Mouse (Mus musculus): Measurements from ENCODE around the gene Gabbr2.

The Gabbr2 gene

GRCm38 (mm10) chr4:46988824-46989223, 2.8 kb downstream of the Gabbr2 start:
- no peak for DNase-seq (ENCODE audit: low spot score)

- no peak for DNase-seq (ENCODE audit: low spot score)
These were observed 3.4 kb downstream of the Gabbr2 start for GRCm38 (mm10) chr4:46988257-46988656.

DNA sequence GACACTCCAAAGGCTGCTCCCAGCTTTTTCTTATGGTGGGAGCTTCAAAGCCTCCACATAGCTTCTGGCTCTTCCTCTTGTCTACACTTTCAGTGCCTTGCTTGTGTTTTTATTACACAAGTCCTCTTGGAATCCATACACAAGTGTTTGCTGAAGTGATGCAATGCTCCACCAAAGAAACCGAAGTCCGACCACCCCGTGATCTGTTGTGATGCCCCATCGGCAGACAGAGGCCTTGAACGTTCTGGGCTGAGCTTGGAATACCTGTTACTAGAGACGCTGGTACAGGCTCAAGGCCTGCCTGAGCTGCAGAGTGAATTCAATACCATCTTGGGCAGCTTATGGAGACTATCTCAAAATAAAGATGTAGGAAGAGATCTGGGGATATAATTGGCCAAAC, 3.9 kb downstream of the Gabbr2 start:
- DNase-seq (ENCODE audit: low spot score), result no peak

DNA sequence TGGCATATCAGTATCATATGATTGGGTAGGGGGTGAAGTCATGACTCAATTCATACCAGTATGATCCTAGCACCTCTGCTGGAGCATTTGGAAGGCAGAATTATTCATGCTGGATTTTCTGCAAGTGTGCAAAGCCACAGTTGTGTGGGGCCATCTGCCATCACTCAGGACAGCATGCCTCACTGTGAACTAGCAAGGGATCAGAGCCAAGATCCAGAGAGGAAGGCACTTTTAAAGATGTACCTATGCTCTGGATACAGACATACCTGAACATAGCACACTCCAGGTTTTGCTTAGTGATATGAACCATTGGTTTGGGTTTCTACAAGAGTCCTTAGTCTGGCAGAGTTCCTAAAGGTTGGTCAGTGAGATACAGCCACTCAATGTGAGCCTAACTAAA, 5.6 kb downstream of the Gabbr2 start:
- DNase-seq (ENCODE audit: low spot score), result no peak

DNA sequence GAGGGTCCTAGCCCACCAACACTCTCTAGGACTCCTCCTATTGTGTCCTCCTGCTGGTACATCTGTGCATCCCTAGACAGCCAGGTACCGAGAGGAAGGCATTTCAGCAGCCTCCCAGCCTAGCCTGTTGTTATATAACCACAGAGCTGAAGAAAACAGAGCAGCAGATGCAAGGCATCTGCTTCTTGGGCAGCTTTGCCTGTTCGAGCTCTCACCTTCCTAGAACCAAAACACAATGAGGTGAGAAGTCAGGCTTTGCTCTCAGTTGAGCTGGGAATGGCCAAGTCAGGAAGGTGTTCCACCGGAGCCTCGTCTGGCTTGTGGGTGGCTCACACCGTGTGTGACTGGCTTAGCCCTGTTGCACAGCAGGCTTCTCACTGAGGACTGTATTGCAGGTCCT, 8.8 kb downstream of the Gabbr2 start:
- DNase-seq (ENCODE audit: low spot score), result no peak

GRCm38 (mm10) chr4:46982094-46982493, 9.6 kb downstream of the Gabbr2 start:
- no peak for DNase-seq (ENCODE audit: low spot score)

GRCm38 (mm10) chr4:46978371-46978770, 13.3 kb downstream of the Gabbr2 start:
- no peak for DNase-seq (ENCODE audit: low spot score)

DNA sequence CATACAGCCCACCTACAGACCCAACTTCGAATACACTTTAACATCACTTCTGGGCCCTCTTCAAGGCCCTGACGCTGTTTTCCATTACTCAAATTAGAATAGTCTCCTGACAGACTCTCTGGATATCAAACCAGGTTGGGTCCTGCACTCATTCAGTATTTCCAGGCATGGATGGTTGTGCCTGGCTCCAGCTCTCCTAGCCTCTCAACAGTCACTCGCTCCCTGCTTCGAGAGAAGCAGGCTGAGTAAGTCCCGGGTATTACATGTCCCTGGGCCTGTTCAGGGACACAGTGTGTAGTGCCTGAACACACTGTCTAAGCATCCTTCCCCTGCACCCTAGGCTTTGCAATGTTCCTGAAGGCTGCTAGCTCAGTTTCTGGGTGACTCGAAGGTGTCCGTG, 14.5 kb downstream of the Gabbr2 start:
- no peak for DNase-seq (ENCODE audit: low spot score)

DNA sequence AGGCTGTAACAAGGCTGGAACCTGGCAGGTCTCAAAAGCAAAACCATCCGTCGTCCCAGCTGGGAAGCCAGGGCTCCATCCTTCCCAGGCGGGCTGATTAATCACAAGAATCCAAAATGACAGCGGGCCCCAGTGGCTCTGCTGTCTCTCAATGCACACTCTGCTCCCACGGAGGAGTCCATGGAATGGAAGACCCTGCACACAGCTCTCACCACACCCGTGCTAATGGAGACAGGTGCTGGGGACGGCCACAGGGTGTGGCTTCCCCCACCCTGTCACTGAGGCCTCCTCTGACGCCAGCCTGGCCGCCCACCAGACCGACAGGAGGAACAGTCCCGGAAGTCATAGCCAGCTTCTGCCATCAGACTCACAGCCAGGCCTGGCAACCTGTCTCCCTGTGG, 15.0 kb downstream of the Gabbr2 start:
- DNase-seq (ENCODE audit: low spot score), result no peak

DNA sequence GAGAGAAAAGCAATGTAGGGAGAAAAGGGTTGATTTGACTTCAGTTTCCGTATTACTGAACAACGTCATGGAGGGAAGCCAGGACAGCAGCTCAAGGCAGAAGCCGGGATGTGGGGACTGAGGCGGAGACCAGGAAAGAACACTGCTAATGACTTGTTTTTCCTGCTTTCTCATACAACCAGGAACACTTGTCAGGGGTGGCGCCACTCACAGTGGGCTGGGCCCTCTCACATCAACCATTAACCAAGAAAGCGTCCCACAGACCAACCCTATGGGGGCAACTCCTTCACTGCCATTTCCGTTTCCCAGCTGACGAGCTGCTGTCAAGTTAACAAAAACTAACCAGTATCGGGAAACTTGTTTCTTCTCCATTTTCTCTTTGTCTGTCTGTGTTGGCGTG, 18.4 kb downstream of the Gabbr2 start:
- DNase-seq (ENCODE audit: low spot score), result no peak

GRCm38 (mm10) chr4:46967981-46968380, 23.7 kb downstream of the Gabbr2 start:
- no peak for DNase-seq (ENCODE audit: low spot score)

- no peak for DNase-seq (ENCODE audit: low spot score)
These were observed 25.1 kb downstream of the Gabbr2 start for GRCm38 (mm10) chr4:46966551-46966950.

DNA sequence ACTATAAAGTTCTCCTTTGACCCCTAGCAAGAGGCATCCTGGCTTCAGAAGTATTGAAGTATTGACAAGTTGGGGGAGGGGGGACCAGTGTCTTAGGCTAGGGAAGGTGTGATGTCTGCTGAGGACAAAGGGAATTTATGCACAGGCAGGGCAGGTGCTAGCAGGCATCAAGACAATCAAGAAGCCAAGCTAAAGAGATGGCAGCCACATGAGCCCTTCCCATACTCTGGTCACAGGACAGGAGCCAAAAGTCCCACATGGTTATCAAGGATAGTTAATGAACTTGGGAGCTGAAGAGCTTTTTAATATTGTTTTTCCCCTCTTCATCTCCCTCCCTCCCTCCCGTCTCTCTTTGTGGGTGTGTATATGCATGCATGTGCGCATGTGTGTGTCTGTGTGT, 30.3 kb downstream of the Gabbr2 start:
- DNase-seq (ENCODE audit: low spot score), result no peak

- DNase-seq (ENCODE audit: low spot score), result no peak
These were observed 31.5 kb downstream of the Gabbr2 start for GRCm38 (mm10) chr4:46960208-46960607.

- DNase-seq (ENCODE audit: low spot score), result no peak
These were observed 31.9 kb downstream of the Gabbr2 start for GRCm38 (mm10) chr4:46959776-46960175.

DNA sequence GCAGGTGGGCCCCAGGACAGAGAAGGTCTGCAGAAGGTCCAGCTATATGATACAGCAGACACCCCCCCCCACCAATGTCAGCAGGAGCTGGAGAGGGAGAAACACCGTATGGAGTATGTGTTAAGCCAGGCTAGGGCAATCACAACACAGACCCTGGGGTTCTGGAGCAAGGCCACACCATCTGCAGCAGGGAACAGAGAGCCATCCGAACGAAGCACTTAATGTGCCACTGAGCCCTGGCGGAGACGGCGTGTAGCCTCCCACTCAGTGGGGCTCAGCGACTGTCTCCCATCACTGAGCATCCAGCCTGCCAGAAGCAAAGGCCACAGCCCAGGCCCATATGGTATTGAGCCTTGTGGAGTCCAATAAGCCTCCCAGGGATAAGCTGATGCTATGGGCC, 33.7 kb downstream of the Gabbr2 start:
- no peak for DNase-seq (ENCODE audit: low spot score)

GRCm38 (mm10) chr4:46956966-46957365, 34.7 kb downstream of the Gabbr2 start:
- DNase-seq (ENCODE audit: low spot score), result no peak

- DNase-seq (ENCODE audit: low spot score), result no peak
These were observed 38.7 kb downstream of the Gabbr2 start for GRCm38 (mm10) chr4:46953021-46953420.

DNA sequence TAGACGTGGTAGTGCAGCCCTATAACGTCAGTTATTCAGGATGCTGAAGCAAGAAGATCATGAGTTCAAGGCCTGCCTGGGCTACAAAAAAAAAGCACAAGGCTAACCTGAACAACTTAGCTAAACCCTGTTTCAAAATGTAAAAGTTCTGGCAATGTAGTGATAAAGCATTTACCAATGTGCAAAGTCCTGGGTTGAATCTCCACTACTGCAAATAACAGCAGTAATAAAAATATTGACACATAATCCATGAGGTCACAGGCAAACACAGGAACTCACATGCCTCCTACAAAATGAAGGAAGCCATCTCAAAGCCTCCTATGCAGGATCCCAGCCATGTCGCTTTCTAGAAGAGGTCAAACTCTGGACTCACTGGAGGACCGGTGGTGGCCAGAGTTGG, 39.1 kb downstream of the Gabbr2 start:
- no peak for DNase-seq (ENCODE audit: low spot score)

DNA sequence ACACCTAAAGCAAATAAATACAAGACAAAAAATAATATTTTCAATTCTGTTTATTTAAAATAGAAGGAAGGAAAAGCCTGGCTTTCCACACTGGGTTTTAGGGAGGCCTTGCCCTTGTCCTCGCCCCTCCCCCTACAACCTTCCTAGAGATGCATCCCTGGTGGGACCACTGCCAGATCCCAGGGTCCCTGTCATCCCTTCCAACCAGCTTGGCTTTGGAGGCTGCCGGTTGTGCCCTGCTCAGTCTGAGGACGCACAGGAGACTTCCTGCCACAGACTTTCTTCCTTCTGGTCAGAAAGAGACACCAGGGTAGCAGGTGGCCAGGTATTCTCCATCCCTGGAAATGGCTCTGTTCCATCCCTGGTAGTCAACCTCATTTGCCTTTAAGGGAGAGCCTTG, 57.4 kb downstream of the Gabbr2 start:
- DNase-seq (ENCODE audit: low spot score), result no peak

DNA sequence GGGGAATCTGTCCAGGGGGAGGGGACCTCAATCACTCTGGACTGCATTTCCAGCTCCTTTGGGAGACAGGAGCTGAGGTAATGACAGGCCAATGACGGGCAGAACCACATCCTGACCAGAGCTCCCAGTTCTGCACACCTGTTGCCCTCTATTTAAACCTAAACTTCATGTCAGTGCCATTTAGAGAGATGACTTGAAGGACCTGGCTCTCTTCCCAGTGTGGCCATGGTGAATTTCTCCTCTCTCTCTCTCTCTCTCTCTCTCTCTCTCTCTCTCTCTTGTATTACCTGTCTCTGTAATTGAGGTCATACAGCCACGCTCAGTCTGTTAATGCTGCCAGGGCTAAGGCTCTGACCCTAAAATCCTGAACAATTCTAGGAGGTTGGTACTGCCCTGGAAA, 58.1 kb downstream of the Gabbr2 start:
- DNase-seq (ENCODE audit: low spot score), result no peak

DNA sequence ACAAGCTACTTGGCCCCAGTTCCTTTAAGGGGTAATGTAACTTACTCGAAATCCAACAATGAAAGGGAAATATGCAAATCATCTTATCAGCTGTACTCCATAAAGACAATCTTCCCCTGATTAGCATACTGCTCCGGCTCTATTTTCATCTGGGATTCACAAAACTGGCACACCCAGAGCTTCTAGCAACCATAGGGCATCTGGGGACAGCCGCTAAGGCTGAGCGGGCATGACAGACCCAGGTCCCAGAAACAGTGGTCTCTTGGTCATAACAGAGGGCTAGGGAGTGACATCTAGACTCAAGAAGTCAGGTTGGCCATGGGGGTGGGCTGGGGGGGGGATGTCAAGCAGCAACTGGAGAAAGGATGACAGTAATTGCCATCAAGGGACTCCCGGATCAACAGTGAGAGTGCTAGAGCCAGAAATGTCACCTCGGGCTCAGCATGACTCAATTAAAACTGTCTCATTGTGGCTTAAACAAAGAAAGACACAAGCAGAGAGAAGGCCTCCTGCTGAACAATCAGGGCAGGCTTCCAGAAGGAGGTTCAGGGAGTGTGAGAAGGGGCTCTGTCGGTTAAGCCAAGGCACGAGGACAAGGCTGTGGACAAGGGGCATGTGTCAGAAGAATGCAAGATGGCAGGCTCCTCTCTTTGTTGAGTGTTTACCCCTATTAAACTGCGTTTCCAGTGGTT, 59.8 kb downstream of the Gabbr2 start:
- no peak for DNase-seq (ENCODE audit: low spot score)

DNA sequence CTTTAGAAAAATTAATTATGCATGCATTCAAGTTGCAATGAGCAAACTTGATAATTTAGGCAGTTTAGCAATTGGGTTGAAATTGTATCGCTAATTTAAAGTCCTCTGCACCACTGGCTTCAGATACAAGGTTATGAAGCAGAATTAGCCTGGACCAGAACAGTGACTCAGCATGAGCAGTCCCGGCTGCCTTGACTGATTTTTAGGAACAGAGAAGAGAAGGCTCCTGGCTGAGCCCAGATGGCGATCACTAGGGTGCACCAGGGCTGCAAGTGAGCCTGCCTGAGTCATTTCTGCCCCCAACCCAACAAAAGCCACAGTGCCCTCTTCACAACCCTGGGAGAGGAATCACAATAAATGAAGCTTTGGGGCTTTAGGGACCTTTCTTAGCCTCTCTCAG, 63.6 kb downstream of the Gabbr2 start:
- DNase-seq (ENCODE audit: low spot score), result no peak

DNA sequence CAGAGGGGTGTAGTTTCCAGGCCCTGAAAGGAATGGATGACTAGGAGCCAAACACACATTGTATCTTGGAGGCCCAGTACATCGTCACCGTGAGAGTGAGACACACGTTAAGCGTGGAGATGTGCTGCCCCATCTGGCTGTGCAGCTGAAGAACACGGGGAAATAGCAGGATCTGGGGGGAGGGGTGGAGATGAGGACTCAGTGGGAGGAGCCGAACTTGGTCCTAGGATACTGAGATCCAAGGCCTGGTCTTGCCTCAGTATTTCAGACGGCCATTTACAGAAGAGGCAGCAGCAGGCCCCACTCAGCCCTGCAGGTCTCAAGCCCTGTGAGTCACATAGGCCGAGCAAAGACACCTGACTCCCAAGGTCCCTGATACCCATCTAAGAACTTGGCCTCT, 72.5 kb downstream of the Gabbr2 start:
- no peak for DNase-seq (ENCODE audit: low spot score)

GRCm38 (mm10) chr4:46916786-46917185, 74.9 kb downstream of the Gabbr2 start:
- no peak for DNase-seq (ENCODE audit: low spot score)

All from MN1 (cell line).